Mouse (Mus musculus): ENCODE results near the gene Pxk. TPM values are rescaled to one million over a fixed set of nuclear protein-coding genes. Genes with fewer than 3 reads are reported as not detected.
"Not testable (repeated sequence)": the region's sequence is repeated elsewhere in the genome, so short reads cannot be mapped to it uniquely, and the experiment has no call there.

Pxk gene
- total RNA-seq, 1 experiment from 2014 or later: 15.1 TPM

GRCm38 (mm10) chr14:8094931-8095561 is 3.0 kb upstream of the Pxk start:
- no peak for ATAC-seq (replicated peaks in 1 of 2; ENCODE audit: insufficient read depth in 1 of 2, low FRiP score in 2 of 2, low TSS enrichment in 1 of 2, low read depth in 1 of 2, poor library complexity in 2 of 2, severe bottlenecking in 2 of 2)

- ATAC-seq (replicated peaks in 1 of 2; ENCODE audit: insufficient read depth in 1 of 2, low FRiP score in 2 of 2, low TSS enrichment in 1 of 2, low read depth in 1 of 2, poor library complexity in 2 of 2, severe bottlenecking in 2 of 2): peak; percentile 27 to 29; a peak in 1 of 4 replicates
Measured at GRCm38 (mm10) chr14:8095562-8095950, 2.5 kb upstream of the Pxk start.

GRCm38 (mm10) chr14:8098687-8098995 is 630 bp downstream of the Pxk start:
- no peak for ATAC-seq (replicated peaks in 1 of 2; ENCODE audit: insufficient read depth in 1 of 2, low FRiP score in 2 of 2, low TSS enrichment in 1 of 2, low read depth in 1 of 2, poor library complexity in 2 of 2, severe bottlenecking in 2 of 2)

- peak; percentile 28 to 62; a peak in 1 of 4 replicates for ATAC-seq (replicated peaks in 1 of 2; ENCODE audit: insufficient read depth in 1 of 2, low FRiP score in 2 of 2, low TSS enrichment in 1 of 2, low read depth in 1 of 2, poor library complexity in 2 of 2, severe bottlenecking in 2 of 2)
Measured at GRCm38 (mm10) chr14:8099561-8100021, 1.6 kb downstream of the Pxk start.

- ATAC-seq (replicated peaks in 1 of 2; ENCODE audit: insufficient read depth in 1 of 2, low FRiP score in 2 of 2, low TSS enrichment in 1 of 2, low read depth in 1 of 2, poor library complexity in 2 of 2, severe bottlenecking in 2 of 2): no peak
Measured at GRCm38 (mm10) chr14:8101886-8102285, 3.9 kb downstream of the Pxk start.

GRCm38 (mm10) chr14:8102676-8103075 is 4.7 kb downstream of the Pxk start:
- no peak for ATAC-seq (replicated peaks in 1 of 2; ENCODE audit: insufficient read depth in 1 of 2, low FRiP score in 2 of 2, low TSS enrichment in 1 of 2, low read depth in 1 of 2, poor library complexity in 2 of 2, severe bottlenecking in 2 of 2)

DNA sequence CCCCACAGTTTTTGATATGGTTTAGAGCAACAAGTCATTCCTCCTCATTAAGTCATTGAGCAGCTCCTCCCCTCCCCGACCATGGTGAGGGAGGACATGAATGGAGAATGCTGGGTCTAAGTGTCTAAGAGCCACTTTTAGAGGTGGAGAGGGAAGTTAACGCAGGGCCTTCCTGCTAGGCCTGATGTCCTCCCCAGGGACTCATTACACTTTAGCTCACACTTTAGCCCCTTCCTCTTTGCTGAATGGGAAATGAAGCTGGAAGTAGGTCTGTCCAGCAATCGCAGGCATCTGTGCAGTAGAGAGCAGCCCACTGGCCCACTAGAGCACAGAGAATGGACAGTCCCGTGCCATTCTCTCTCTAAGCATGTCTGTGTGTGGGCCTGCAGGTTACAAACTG is 10.0 kb downstream of the Pxk start:
- no peak for ATAC-seq (replicated peaks in 1 of 2; ENCODE audit: insufficient read depth in 1 of 2, low FRiP score in 2 of 2, low TSS enrichment in 1 of 2, low read depth in 1 of 2, poor library complexity in 2 of 2, severe bottlenecking in 2 of 2)

GRCm38 (mm10) chr14:8108976-8109375 is 11.0 kb downstream of the Pxk start:
- no peak for ATAC-seq (replicated peaks in 1 of 2; ENCODE audit: insufficient read depth in 1 of 2, low FRiP score in 2 of 2, low TSS enrichment in 1 of 2, low read depth in 1 of 2, poor library complexity in 2 of 2, severe bottlenecking in 2 of 2)

- no peak for ATAC-seq (replicated peaks in 1 of 2; ENCODE audit: insufficient read depth in 1 of 2, low FRiP score in 2 of 2, low TSS enrichment in 1 of 2, low read depth in 1 of 2, poor library complexity in 2 of 2, severe bottlenecking in 2 of 2)
Measured at GRCm38 (mm10) chr14:8111545-8111944, 13.5 kb downstream of the Pxk start.

DNA sequence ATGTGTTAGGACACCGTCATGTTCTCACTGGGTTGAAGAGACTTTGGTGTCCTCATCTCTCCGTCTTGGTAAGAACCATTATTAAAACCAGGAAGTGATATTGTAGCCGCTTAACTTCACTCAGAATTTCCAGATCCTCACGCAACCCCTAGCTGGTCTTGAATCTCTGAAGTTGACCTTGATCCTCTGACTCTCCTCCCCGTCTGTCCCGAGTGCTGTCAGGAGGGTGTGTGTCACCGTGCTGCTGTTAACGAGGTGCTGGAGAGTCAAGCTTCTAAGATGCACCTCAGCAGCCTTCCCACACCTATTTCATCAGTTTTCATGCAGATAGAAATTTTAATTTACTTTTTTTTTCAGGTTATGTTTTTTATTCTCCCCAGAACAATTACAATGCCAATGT is 14.0 kb downstream of the Pxk start:
- ATAC-seq (replicated peaks in 1 of 2; ENCODE audit: insufficient read depth in 1 of 2, low FRiP score in 2 of 2, low TSS enrichment in 1 of 2, low read depth in 1 of 2, poor library complexity in 2 of 2, severe bottlenecking in 2 of 2): no peak

- no peak for ATAC-seq (replicated peaks in 1 of 2; ENCODE audit: insufficient read depth in 1 of 2, low FRiP score in 2 of 2, low TSS enrichment in 1 of 2, low read depth in 1 of 2, poor library complexity in 2 of 2, severe bottlenecking in 2 of 2)
Measured at GRCm38 (mm10) chr14:8113616-8114015, 15.6 kb downstream of the Pxk start.

DNA sequence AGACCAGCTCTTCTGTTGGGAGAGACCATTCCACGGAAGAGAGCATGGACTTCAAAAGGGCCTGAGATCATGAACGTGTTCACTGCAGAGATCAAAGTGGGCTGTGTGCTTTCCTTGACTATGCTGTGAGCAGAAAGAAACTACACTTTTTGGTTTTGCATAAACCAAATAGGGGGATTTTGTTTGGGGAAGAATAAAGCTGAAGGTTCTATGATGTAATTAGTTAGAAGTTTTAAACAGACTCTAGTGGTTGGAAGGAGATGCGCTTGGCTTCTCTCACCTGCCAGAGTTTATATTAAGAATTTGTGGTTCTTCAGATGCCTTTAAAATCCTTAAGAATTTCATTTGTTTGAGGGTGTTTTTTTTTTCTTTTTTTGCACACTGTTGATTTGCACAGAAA is 16.3 kb downstream of the Pxk start:
- no peak for ATAC-seq (replicated peaks in 1 of 2; ENCODE audit: insufficient read depth in 1 of 2, low FRiP score in 2 of 2, low TSS enrichment in 1 of 2, low read depth in 1 of 2, poor library complexity in 2 of 2, severe bottlenecking in 2 of 2)

GRCm38 (mm10) chr14:8114756-8115155 is 16.7 kb downstream of the Pxk start:
- ATAC-seq (replicated peaks in 1 of 2; ENCODE audit: insufficient read depth in 1 of 2, low FRiP score in 2 of 2, low TSS enrichment in 1 of 2, low read depth in 1 of 2, poor library complexity in 2 of 2, severe bottlenecking in 2 of 2): no peak

DNA sequence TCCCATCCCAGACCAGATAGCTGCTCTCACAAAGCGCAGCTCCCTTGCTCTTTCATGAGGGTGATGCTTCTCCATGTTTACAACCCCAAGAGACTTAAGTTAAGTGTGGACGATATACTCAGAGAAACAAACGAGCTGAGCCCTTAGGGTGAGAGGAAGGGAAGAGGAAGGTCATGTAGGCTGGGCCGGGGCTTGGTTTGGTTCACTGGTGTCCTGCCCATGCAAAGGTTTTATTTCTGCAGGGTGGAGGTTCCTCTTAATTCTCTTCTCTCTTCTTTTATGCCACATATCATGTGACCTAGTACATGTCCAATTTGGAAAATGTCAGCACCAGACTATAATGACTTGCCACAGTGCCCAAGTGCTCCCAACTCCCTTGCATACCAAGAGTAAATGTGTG is 17.8 kb downstream of the Pxk start:
- ATAC-seq (replicated peaks in 1 of 2; ENCODE audit: insufficient read depth in 1 of 2, low FRiP score in 2 of 2, low TSS enrichment in 1 of 2, low read depth in 1 of 2, poor library complexity in 2 of 2, severe bottlenecking in 2 of 2): 0 out of 4 replicates have a peak, but pooled peaks of 1 of the 2 experiments have one; percentile 17

GRCm38 (mm10) chr14:8117371-8117770 is 19.4 kb downstream of the Pxk start:
- ATAC-seq (replicated peaks in 1 of 2; ENCODE audit: insufficient read depth in 1 of 2, low FRiP score in 2 of 2, low TSS enrichment in 1 of 2, low read depth in 1 of 2, poor library complexity in 2 of 2, severe bottlenecking in 2 of 2): no peak

DNA sequence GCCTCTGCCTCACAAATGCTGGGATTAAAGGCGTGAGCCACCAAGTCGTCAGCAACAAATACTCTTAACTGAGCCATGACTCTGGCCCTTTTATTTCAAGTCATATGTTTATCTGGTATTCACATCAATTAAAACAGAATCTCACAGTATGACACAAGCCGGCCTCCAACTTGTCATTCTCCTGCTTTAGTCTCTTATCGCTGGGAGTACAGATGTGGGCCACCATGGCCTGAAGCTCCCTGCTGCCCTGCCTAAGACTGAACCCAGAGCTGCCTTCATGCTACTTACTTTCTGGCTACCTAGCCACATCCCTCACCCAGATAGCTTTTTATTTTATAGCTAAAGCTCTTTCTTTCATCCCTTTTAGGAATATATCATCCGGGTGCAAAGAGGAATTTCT is 21.4 kb downstream of the Pxk start:
- ATAC-seq (replicated peaks in 1 of 2; ENCODE audit: insufficient read depth in 1 of 2, low FRiP score in 2 of 2, low TSS enrichment in 1 of 2, low read depth in 1 of 2, poor library complexity in 2 of 2, severe bottlenecking in 2 of 2): no peak

DNA sequence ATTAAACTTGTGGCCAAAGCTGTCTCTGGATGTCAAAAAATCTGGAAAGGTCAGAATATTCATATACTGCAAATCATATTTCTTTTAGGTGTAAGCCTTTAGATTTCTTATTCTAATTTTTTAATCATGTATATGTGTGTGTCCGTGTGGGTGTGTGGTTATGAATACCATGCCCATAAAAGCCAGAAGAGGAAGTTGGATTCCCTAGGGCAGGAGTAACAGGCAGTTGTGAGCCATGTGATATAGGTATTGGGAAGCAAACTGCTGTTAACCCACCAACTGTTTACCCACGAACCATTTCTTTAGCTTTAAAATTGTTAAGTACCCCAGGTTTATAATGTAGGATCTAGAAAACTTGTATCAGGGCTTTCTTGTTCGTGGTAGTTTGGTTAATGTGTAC is 21.9 kb downstream of the Pxk start:
- no peak for ATAC-seq (replicated peaks in 1 of 2; ENCODE audit: insufficient read depth in 1 of 2, low FRiP score in 2 of 2, low TSS enrichment in 1 of 2, low read depth in 1 of 2, poor library complexity in 2 of 2, severe bottlenecking in 2 of 2)

DNA sequence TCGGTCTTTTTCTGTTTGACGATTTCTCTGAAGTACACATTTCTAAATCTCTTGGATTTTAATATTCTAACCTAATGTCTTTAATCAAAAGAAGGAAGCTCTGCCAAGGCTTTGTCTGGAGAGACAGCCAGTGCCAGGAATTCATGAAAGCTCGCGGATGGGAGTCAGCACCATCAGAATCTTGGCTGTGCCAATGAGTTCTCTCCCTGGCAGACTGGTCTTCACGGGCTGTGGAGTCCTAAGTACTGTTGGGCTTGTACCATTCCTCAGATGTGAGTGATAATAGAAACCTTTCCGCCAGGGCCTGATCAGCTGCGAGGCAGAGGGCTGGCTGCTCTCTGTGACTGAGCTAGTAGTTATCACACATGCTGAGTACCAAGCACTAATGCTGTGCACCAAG is 25.1 kb downstream of the Pxk start:
- no peak for ATAC-seq (replicated peaks in 1 of 2; ENCODE audit: insufficient read depth in 1 of 2, low FRiP score in 2 of 2, low TSS enrichment in 1 of 2, low read depth in 1 of 2, poor library complexity in 2 of 2, severe bottlenecking in 2 of 2)

DNA sequence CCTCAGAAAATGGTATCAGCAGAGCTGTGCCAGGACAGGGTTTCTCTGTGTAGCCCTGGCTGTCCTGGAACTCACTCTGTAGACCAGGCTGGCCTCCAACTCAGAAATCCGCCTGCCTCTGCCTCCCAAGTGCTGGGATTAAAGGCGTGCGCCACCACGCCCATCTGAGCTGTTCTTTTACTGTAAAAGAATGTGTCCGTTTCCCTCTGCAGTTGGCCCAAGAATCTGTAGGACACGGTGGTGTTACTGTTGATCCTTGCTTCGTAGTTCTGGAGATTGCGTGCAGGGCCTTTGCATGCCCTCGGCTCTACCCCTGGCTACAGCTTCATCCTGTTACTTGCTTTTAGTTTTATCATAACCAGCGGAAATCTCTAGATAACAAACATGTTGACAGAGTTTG is 25.6 kb downstream of the Pxk start:
- ATAC-seq (replicated peaks in 1 of 2; ENCODE audit: insufficient read depth in 1 of 2, low FRiP score in 2 of 2, low TSS enrichment in 1 of 2, low read depth in 1 of 2, poor library complexity in 2 of 2, severe bottlenecking in 2 of 2): not testable (repeated sequence)

Data from hematopoietic stem cell, adult 5-6 weeks (primary cell).